Mouse (Mus musculus) frontal cortex, adult 2 months (tissue): ENCODE measurements around the gene Lin28b. TPM values are rescaled to one million over a fixed set of nuclear protein-coding genes. Genes with fewer than 3 reads are reported as not detected.

Experiments
- DNase-seq, 2 experiments: peaks; one replicate each; pipeline ENCODE4 v3.0.0; 2022; ENCODE audit warnings: low spot score in 1 of 2; ENCODE audit errors: extremely low spot score in 1 of 2
- polyA plus RNA-seq: library from polyadenylated mRNA; depleted of rRNA; stranded (reverse); fragments of >200 nt; gene quantifications from 2 replicates; pipeline ENCODE4 v1.2.3, GENCODE M21; 2012; rRNA removed

Gene Lin28b
- polyA plus RNA-seq: 4.5 and 5.2 TPM in 2 replicates

GRCm38 (mm10) chr10:45485761-45486602 lies at the start of gene Lin28b:
Lin28b (minus strand) TSS chr10:45486395.
- DNase-seq: peak; percentile 26 to 70

DNA sequence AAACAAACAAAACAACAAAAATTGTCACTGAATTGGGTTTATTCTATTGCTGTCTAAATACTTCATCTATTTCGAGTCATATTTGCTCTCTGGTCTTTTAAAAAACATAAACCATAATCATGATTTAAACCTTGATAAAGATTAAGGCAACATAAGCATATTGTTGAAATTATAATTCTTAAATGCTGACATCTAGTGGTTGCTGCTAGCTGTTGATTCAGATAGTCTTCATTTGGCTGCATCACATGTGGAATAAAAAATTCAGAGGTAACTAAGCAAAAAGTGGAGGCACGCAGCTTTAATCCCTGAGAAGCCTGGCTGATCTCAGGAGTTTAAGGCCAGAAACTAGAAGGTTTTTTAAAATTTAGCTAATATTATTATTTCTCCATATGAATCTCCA lies 25.6 kb upstream of the Lin28b start:
- DNase-seq: peak in 1 of 2 experiments; percentile 26

DNA sequence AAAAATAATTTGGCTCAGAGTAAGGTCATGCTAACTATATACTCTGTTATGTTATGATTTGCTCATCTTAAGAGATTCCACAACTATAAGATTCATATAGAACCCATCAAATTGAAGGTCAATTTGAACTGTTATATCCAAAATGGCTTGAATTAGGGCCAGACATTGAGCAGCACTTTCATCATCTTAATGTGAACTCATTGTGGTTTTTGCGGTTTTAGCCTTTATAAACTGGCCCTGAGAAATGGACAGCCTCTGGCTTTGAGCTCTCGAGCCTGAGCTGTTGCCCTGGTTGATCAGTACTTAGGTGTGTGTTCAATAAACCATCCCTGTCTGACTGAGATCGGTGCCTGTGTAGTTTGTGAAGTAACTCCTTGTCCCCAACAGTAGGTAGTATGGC lies 24.5 kb upstream of the Lin28b start:
- no peak for DNase-seq

DNA sequence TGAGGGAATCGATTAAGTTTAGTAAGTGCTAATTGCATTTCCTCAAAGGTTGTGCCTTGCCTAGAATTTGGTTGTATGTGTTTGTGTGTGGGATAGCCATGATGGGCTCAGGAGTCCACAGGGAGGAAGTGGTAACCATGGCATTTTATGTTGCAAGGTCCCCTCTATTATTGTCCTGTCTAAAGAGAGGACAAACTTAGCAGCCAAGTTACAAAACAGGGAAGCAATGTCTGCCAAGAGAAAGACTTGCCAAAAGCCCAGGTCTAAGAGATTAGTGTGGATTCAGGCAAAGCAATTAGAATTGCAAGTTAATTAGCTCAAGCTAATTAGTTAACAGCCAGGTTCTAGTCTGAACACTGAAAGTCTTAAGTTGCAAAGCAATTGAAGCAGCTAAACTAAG lies 14.1 kb upstream of the Lin28b start:
- peak in 1 of 2 experiments; percentile 6 for DNase-seq

DNA sequence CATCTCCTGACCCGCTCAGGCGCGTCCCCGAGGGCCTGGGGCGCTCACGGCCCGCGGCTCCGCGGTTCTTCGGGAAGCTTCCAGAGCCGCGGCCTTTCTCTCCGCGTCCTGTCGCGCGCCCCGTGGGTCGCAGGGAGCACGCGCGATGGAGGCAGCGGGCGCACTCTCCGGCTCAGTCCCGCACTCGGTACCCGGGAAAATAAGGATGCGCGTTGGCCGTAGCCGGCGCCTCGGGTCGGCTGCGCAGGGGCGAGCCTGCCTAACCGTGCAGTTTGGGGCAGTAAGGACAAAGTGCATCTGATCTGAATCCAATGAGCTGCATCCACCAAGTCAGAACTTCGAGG lies 380 bp upstream of the Lin28b start:
- DNase-seq: no peak

- peak in 1 of 2 experiments; percentile 17 for DNase-seq
These were observed 902 bp downstream of the Lin28b start for GRCm38 (mm10) chr10:45485226-45485760.

GRCm38 (mm10) chr10:45483210-45483609 lies 3.0 kb downstream of the Lin28b start:
- no peak for DNase-seq

- peak in 1 of 2 experiments; percentile 50 for DNase-seq
These were observed 12.4 kb downstream of the Lin28b start for GRCm38 (mm10) chr10:45473663-45474333.

GRCm38 (mm10) chr10:45473143-45473484 lies 13.1 kb downstream of the Lin28b start:
- DNase-seq: no peak

DNA sequence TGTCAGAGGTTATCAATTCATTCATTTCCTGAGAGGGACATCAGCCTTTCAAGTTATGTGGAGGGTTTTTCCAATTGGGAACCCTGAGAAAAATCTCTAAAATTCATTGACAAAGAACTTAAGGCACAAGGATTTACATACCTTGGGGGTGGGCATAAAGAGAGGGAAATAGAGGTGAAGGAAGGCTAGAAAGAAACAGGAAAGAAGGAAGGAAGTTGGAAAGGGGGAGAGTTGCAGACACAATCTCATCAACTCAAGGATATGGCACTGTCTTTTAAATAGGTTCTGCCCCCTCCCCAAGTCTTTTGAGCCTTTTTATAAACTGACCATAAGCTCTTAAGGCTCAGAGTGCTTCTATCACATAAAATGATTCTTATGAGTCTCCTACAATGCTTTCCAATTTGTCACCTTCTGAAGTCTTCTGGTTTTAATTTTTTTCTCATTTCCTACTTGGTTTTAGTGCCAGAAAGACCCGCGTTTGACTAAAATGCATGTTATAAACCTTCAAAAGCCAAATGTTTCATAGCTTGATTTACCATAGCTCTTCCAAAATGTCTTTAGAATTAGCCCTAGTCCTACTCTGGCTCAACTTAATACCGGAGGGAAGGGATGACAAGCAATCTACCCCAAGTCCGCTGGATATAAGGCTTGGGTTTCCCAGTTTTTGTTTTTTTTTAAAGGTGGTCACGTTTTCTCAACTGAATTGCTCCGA lies 13.6 kb downstream of the Lin28b start:
- no peak for DNase-seq

GRCm38 (mm10) chr10:45471321-45471720 lies 14.9 kb downstream of the Lin28b start:
- no peak for DNase-seq

GRCm38 (mm10) chr10:45470079-45470739 lies 16.0 kb downstream of the Lin28b start:
- DNase-seq: no peak

GRCm38 (mm10) chr10:45469027-45469996 lies 16.9 kb downstream of the Lin28b start:
- no peak for DNase-seq

- DNase-seq: no peak
These were observed 17.8 kb downstream of the Lin28b start for GRCm38 (mm10) chr10:45468180-45468915.

GRCm38 (mm10) chr10:45458637-45459036 lies 27.6 kb downstream of the Lin28b start:
- no peak for DNase-seq

DNA sequence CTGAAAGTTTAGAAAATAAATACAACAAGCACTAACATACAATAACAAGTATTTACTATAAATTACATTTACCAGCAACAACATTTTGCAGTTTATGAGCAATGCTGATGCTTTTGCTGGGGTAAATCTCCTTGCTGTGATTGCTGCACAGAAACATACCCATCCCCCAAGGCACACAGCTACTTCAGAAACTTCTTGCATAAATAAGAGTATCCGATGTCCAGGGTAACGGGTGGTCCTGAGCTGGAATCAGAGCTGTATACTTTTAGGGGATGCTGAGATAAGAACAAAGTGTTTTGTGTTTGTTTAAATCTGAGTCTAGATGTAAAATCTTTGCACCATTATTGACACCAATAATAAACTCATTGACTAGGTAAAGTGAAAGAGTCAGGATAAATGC lies 28.1 kb downstream of the Lin28b start:
- DNase-seq: no peak

GRCm38 (mm10) chr10:45446625-45447024 lies 39.6 kb downstream of the Lin28b start:
- no peak for DNase-seq

GRCm38 (mm10) chr10:45446215-45446614 lies 40.0 kb downstream of the Lin28b start:
- no peak for DNase-seq

- no peak for DNase-seq
These were observed 63.8 kb downstream of the Lin28b start for GRCm38 (mm10) chr10:45422372-45422771.
